Mouse (Mus musculus): ENCODE results near the gene Mfsd6. TPM values are rescaled to one million over a fixed set of nuclear protein-coding genes. Genes with fewer than 3 reads are reported as not detected.

Mfsd6 gene
- 10 to 100 TPM; 76.7 to 79.9 TPM for total RNA-seq (2021)
- long read RNA-seq, experiment 1, full-length matches to known transcripts, result 14 of 47 reads
- long read RNA-seq, experiment 1, partial matches to known transcripts, result 3 of 47 reads
- long read RNA-seq, experiment 1, other reads (novel, unspliced or antisense), result 30 of 47 reads
- long read RNA-seq, experiment 2, full-length matches to known transcripts, result 29 of 95 reads
- long read RNA-seq, experiment 2, partial matches to known transcripts, result 8 of 95 reads
- long read RNA-seq, experiment 2, other reads (novel, unspliced or antisense), result 58 of 95 reads

DNA sequence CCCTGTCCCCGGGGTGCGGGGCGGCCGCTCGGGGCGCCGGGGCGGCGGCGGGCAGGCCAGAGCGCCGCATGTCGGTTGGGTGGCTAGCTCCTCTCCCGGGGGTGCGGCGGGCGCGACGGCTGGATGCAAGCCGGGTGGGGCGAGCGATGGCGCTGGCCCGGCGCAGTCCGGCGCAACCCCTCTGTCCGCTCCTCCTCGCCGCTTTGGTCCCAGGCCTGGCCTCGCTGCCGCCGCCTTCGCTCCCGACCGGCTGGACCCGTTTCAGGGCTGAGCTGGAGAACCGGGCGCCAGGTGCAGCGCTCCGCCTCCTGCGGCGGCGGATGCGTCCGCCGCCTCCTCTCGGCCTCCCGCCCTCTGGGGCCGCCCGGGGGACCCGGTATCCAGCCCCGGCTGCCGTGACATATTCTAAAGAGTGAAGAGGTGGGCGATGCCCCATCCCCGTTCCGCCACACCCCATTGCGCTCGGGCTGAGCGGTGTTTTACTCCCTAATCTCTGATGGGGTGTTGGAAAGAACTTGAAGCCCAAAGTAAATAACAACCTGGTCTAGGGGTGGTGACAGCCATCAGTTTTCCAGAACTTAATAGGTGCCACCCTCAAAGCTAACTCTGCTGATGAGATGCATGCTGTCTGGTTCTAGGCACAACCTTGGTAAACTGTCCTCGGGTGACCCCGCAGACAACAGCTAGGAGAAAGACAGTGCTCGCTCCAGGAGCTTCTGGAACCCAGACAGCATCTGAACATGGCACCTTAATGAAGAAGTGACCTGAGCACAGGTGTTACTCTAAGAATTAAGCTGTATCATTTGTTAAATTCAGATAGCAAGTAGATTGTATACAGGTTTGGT lies at the start of gene Mfsd6:
Gene Mfsd6, minus strand, starts transcription at position 407 of the 845 bp plus-strand sequence.
- no peak for TF ChIP-seq CTCF (conservative IDR thresholded peaks at IDR 0.05)
- peak; percentile 34 to 47 for DNase-seq (ENCODE audit: low spot score in 2 of 2)
- H3K27ac ChIP-seq, result peak within 1 kb of the TSS; percentile 98
- peak within 1 kb of the TSS; percentile 92 for H3K4me3 ChIP-seq

DNA sequence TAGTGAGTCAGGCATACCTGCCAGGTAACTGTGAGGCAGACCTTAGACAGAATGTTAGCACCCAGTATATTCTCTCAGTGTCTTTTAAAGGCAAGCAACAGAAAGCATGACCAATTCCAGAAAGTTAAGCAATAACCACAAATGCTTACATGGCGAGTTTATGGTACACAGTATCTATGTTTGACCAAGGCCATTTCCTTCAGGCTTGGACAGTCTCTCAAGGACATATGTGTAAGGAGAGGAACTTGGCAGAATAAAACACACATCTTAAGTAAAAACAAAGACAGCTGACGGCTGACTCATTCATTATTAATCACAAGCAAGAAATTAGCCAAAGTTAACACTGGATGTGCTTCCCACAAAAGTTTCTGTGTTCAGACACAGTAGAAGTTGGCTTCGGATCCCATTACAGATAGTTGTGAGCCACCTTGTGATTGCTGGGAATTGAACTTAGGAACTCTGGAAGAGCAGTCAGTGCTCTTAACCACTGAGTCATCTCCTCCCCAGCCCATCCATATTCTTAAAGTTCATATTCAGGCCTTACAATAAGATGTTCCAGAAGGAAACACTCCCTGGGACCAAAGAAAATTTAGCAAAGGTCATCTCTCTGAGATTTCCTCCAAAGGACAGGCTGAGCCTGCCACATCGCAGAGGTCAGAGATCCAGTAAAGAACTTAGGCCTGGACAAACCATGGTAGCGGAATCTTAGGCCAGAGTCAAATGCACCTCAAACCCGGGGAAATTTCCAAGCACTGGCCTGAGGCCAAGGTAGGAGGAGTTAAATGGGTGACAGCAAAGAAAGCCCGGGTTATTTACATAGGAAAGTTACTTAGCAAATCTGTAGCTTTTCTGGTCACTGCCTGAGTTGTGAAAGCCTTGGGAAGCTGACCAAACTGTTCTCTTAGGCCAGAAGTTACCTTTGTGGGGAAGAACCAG lies 38.2 kb upstream of the Mfsd6 start:
- no peak for TF ChIP-seq CTCF (conservative IDR thresholded peaks at IDR 0.05)
- DNase-seq (ENCODE audit: low spot score in 2 of 2), result no peak
- H3K4me3 ChIP-seq, result no peak overlapping the region
- no peak overlapping the region for H3K27ac ChIP-seq

DNA sequence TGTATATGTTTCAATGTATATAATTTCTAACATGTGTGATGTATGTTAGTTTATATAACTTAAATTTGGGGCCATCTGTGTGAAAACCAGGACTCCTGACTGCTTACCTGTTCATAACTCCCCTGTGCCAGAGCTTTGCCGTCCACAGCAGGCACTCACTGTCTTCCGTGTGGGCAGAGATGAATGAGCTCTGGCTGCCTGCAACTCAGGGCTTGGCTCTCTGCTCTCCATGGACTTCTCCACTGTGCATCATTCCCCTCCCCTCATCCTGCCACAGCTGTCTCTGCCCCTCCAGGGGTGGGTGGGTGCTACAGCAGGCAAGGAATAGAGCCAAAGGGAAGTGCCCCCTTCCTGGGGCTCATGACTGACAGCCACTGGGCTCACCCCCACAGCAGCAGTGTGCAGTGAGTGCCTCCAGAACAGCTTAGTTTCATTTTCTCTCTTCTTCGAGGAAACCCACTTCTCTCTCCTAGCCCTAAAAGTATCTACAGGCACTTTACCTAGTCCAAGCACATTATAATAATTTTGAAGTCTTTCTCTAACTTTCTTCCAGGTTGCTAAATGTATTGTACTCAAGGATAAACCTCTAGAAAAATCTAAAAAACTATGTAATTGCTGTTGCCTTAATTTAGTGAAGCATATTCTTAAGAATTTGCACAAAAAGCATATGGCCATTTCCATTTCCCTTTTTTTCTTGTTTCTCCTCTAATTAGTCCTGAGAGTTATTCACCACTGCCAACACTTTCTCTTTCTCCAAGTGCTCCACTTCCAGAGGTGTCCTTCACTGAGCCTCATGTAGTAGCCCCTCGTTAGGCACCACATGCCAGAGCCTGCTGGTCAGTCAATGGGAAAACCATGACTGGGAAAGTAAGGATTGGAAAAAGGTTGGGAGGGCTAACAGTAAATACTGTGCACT lies 36.9 kb upstream of the Mfsd6 start:
- DNase-seq (ENCODE audit: low spot score in 2 of 2), result no peak
- Histone ChIP-seq H3K27ac (no peak overlapping the region), H3K4me3 (no peak overlapping the region)
- TF ChIP-seq CTCF (conservative IDR thresholded peaks at IDR 0.05), result no peak

DNA sequence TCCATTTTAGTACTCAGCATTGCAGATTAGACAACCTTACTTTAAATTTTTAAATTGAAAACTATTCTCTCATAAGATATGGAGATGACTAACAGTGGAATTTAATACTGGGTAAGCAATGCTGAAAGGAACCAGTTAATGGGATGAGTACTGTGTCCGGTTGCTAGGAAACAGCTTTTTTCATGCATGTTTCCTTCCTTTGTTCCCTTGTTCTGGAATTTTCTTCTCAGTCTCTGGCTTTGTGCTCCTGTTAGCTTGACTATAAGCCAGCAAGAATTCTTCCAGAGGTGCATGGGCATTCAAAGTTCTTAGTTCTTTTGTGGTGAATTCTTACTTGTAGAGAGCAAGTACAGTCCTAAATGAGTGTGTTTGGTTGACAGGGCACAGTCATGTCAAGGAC lies 30.9 kb upstream of the Mfsd6 start:
- TF ChIP-seq CTCF (conservative IDR thresholded peaks at IDR 0.05), result no peak
- Histone ChIP-seq H3K27ac (no peak overlapping the region), H3K4me3 (no peak overlapping the region)
- DNase-seq (ENCODE audit: low spot score in 2 of 2), result no peak

DNA sequence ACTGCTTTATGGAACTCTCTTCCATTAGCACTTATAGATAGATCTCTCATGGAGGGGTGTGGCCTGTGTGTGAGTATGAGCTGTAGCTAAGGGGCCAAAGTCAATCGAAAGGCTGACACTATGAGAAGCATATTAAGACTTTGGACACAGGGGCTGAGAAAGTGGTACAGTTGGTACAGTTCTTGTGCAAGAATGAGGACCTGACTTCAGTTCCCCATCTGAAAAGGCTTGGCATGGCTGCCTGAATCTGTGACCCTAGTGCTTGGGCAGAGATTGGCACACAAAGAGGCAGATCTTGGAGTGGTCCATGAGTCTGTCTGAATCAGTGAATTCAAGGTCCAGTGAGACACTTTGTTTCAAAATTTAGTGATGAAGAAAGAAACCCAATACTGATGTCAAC lies 27.1 kb upstream of the Mfsd6 start:
- DNase-seq (ENCODE audit: low spot score in 2 of 2), result no peak
- no peak for TF ChIP-seq CTCF (conservative IDR thresholded peaks at IDR 0.05)
- H3K27ac ChIP-seq, result no peak overlapping the region
- no peak overlapping the region for H3K4me3 ChIP-seq

DNA sequence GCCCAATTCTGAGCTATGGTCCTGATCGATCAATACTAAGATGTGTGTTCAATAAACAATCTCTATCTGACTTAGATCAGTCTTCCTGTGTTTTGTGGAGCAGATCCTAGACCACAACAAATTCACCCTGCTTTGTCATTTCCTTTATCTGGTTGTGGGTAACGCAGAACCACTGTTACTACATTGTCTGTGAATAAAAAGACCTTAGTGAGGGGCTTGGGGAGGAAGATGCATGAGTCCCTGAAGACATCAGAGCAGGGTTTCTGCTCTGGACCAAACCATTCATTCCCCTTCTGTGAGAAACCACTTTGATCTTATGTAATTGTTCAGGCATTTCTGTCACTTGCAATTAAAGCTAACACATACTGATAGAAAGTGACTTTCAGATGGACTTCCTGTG lies 26.6 kb upstream of the Mfsd6 start:
- no peak for DNase-seq (ENCODE audit: low spot score in 2 of 2)
- no peak overlapping the region for H3K4me3 ChIP-seq
- no peak overlapping the region for H3K27ac ChIP-seq
- TF ChIP-seq CTCF (conservative IDR thresholded peaks at IDR 0.05), result no peak

DNA sequence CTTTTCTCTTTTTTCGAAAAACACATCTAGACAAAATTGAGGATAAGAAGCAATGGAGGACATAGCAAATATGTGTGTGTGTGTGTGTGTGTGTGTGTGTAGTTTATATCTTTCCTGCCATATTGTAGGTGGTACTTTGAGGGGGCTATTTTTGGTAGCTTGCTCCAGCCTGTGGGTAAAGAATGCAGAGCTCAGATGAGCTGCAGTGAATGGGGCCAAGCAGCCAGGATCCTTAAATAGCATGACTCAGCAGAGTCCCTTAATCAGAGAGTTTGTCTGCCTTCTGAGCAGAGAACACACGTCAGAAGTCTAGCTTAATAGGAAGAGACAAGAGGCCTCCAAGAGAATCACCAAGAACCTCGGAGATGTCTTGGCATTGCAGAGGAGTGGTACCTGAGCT lies 25.4 kb upstream of the Mfsd6 start:
- DNase-seq (ENCODE audit: low spot score in 2 of 2), result no peak
- H3K4me3 ChIP-seq, result no peak overlapping the region
- TF ChIP-seq CTCF (conservative IDR thresholded peaks at IDR 0.05), result no peak
- H3K27ac ChIP-seq, result no peak overlapping the region

DNA sequence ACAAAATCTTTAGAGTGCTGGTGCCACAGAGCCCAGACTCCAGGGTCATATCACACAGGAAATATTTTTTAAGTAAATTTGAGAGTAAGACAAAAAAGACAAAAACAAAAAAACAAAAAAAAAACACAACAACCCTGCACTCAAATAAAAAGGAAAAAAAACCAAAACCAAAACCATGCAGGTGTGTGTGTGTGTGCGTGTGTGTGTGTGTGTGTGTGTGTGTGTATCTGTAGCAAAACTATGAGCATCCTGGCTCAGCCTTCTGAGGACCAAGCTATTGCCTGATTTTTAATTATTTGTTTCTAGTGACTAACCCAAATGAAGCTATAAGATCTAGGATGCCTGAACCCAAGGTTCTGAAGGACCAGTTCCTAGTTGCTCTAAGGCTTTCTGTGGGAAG lies 24.4 kb upstream of the Mfsd6 start:
- H3K4me3 ChIP-seq, result no peak overlapping the region
- DNase-seq (ENCODE audit: low spot score in 2 of 2), result no peak
- H3K27ac ChIP-seq, result no peak overlapping the region
- TF ChIP-seq CTCF (conservative IDR thresholded peaks at IDR 0.05), result no peak

DNA sequence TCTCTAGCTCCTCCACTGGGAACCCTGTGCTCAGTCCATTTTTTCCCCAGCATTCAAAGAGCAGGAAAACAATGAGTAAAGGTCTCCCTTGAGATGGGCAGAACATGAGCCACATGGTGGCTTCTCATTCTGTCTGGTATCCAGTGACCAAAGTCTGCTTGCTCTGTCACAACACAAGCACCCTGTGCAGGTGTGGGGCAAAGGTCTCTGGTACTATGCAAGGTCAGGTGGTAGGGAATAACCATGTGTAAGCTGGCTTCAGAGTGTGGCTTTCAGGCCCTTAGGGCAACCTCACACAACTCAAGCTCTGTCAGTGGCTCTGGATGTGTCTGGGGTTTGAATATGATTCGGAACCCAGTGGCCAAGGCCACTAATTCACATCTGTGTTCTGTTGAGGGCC lies 22.7 kb upstream of the Mfsd6 start:
- no peak for DNase-seq (ENCODE audit: low spot score in 2 of 2)
- no peak for TF ChIP-seq CTCF (conservative IDR thresholded peaks at IDR 0.05)

DNA sequence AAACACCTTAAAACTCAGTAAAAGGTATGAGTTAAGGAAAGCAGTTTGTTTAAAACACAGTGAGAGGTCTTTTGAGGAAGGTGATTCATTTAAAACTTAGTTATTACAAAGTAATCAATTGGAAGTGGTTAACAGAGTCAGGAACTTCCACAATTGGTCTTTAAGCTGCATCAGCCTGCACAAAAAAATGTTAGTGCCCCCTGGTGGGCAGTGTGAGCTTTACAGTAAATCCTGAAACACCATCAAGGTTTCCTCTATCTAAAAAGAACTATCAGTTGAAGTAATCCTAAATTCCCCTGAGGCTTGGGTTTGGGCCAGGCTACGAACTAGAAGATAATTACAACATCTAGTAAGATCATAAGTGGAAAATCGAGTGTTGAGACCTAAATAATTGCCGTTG lies 21.0 kb upstream of the Mfsd6 start:
- peak; percentile 94 for TF ChIP-seq CTCF (conservative IDR thresholded peaks at IDR 0.05)
- H3K27ac ChIP-seq, result no peak overlapping the region
- H3K4me3 ChIP-seq, result no peak overlapping the region
- DNase-seq (ENCODE audit: low spot score in 2 of 2), result peak; percentile 32 to 85

More for the DNA sequence above, 22.7 kb upstream of the Mfsd6 start:
- Histone ChIP-seq H3K27ac (no peak overlapping the region), H3K4me3 (no peak overlapping the region)

DNA sequence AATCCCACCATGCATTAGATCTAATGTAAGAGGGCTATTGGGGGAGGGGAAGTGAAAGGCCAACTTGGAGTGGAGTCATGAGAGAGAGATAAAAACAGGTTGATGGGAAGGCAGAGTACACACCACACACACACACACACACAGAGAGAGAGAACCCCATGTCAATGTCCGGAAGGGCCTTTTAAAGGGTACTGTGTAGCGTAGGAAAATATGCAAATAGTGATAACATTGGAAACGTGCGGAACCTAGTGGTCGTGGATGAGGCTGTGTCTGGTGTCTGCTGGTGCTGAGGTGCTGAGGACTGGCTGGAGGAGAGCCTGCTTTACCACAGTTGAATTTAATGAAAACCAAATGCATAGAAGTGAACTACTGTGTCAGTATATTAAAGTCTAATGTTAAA lies 15.3 kb upstream of the Mfsd6 start:
- TF ChIP-seq CTCF (conservative IDR thresholded peaks at IDR 0.05), result no peak
- H3K27ac ChIP-seq, result no peak overlapping the region
- H3K4me3 ChIP-seq, result no peak overlapping the region
- no peak for DNase-seq (ENCODE audit: low spot score in 2 of 2)

DNA sequence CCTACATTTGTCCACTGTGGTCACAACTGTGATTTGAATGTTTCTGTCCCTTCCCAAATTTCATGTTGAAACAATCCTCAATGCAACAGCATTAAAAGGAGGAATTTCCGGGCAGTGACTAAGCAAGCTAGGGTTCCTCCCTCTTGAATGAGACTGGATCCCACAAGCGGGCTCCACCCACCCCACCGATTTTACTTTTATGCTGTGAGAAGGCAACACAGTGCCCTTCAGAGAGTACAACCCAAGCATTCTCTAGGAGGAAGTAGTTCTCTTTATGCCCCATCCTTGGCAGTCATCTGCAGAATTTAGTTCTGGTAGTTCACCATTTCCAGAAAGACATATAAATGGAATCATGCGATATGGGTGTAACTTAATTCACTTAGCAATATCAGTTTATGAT lies 6.9 kb upstream of the Mfsd6 start:
- Histone ChIP-seq H3K27ac (no peak overlapping the region), H3K4me3 (no peak overlapping the region)
- no peak for DNase-seq (ENCODE audit: low spot score in 2 of 2)
- TF ChIP-seq CTCF (conservative IDR thresholded peaks at IDR 0.05), result no peak

All from layer of hippocampus, adult 2 months (tissue).